Mouse (Mus musculus): ENCODE results near the gene Prdx5. TPM values are rescaled to one million over a fixed set of nuclear protein-coding genes. Genes with fewer than 3 reads are reported as not detected.

Prdx5 gene
- polyA plus RNA-seq, 1 experiment from 2014 or later = 186 TPM

GRCm38 (mm10) chr19:6934195-6934977 is 24.5 kb upstream of the Prdx5 start, which contains the start of gene Kcnk4:
Gene Kcnk4, minus strand, starts transcription at chr19:6934515.
- WGBS = 8% methylated on average over 22 of the region's 23 CpGs
- H3K4me3 ChIP-seq = peak within 1 kb of the TSS; percentile 39
- 0 out of 2 replicates have a peak, but pooled peaks have one; percentile 3 for ATAC-seq
- no peaks in the 10 kb centered on the region for H3K36me3 ChIP-seq (ENCODE audit: poor library complexity, severe bottlenecking)
- H3K27me3 ChIP-seq = peaks cover 71% of the 10 kb centered on the region
- H3K27ac ChIP-seq = no peak within 1 kb of the TSS
- peak within 1 kb of the TSS; percentile 61 for H3K9ac ChIP-seq
- H3K4me1 ChIP-seq = peaks cover 29% of the 10 kb centered on the region
- peak within 1 kb of the TSS; percentile 64 for H3K4me2 ChIP-seq
- no peaks in the 10 kb centered on the region for H3K9me3 ChIP-seq (replicated peaks)

- peak overlapping the region; percentile 61 for H3K9ac ChIP-seq
- H3K4me3 ChIP-seq = peak overlapping the region; percentile 39
- peaks cover 79% of the 10 kb centered on the region for H3K27me3 ChIP-seq
- peak; percentile 48 for ATAC-seq
- peaks cover 23% of the 10 kb centered on the region for H3K4me1 ChIP-seq
- peak overlapping the region; percentile 64 for H3K4me2 ChIP-seq
- no peaks in the 10 kb centered on the region for H3K36me3 ChIP-seq (ENCODE audit: poor library complexity, severe bottlenecking)
- WGBS = 3% methylated on average over 58 of the region's 58 CpGs
- no peaks in the 10 kb centered on the region for H3K9me3 ChIP-seq (replicated peaks)
- H3K27ac ChIP-seq = no peak overlapping the region
These were observed 23.7 kb upstream of the Prdx5 start for GRCm38 (mm10) chr19:6933436-6934194.

GRCm38 (mm10) chr19:6933102-6933435 is 23.2 kb upstream of the Prdx5 start:
- ATAC-seq = no peak
- Histone ChIP-seq H3K4me3 (no peak overlapping the region; the same call in 1 of the 2 replicates), H3K27ac (no peak overlapping the region), H3K4me1 (peaks cover 17% of the 10 kb centered on the region), H3K36me3 (ENCODE audit: poor library complexity, severe bottlenecking) (no peaks in the 10 kb centered on the region), H3K9me3 (replicated peaks) (no peaks in the 10 kb centered on the region), H3K4me2 (peak overlapping the region; percentile 64), H3K27me3 (peaks cover 83% of the 10 kb centered on the region), H3K9ac (peak overlapping the region; percentile 61; the same call in 1 of the 2 replicates)
- 18% methylated on average over 4 of the region's 4 CpGs for WGBS

- H3K9me3 ChIP-seq (replicated peaks) = no peaks in the 10 kb centered on the region
- peaks cover 91% of the 10 kb centered on the region for H3K27me3 ChIP-seq
- H3K9ac ChIP-seq = no peak overlapping the region
- H3K36me3 ChIP-seq (ENCODE audit: poor library complexity, severe bottlenecking) = no peaks in the 10 kb centered on the region
- no peak for ATAC-seq
- no peak overlapping the region for H3K27ac ChIP-seq
- no peak overlapping the region for H3K4me2 ChIP-seq
- H3K4me3 ChIP-seq = no peak overlapping the region
- peaks cover 15% of the 10 kb centered on the region for H3K4me1 ChIP-seq
- WGBS = 45% methylated on average over 1 of the region's 1 CpGs
These were observed 22.1 kb upstream of the Prdx5 start for GRCm38 (mm10) chr19:6932018-6932417.

GRCm38 (mm10) chr19:6931002-6931401 is 21.1 kb upstream of the Prdx5 start:
- H3K27ac ChIP-seq = no peak overlapping the region
- H3K9me3 ChIP-seq (replicated peaks) = no peaks in the 10 kb centered on the region
- no peak overlapping the region for H3K4me3 ChIP-seq
- H3K4me1 ChIP-seq = peaks cover 23% of the 10 kb centered on the region
- peaks cover 96% of the 10 kb centered on the region for H3K27me3 ChIP-seq
- no peak for ATAC-seq
- WGBS = 20% methylated on average over 1 of the region's 2 CpGs
- no peak overlapping the region for H3K9ac ChIP-seq
- no peaks in the 10 kb centered on the region for H3K36me3 ChIP-seq (ENCODE audit: poor library complexity, severe bottlenecking)
- no peak overlapping the region for H3K4me2 ChIP-seq

GRCm38 (mm10) chr19:6928080-6928479 is 18.2 kb upstream of the Prdx5 start:
- peaks cover 17% of the 10 kb centered on the region for H3K4me1 ChIP-seq
- H3K36me3 ChIP-seq (ENCODE audit: poor library complexity, severe bottlenecking) = no peaks in the 10 kb centered on the region
- WGBS = 8% methylated on average over 9 of the region's 9 CpGs
- H3K4me3 ChIP-seq = no peak overlapping the region
- H3K27me3 ChIP-seq = peaks cover 96% of the 10 kb centered on the region
- H3K9me3 ChIP-seq (replicated peaks) = no peaks in the 10 kb centered on the region
- ATAC-seq = no peak
- H3K27ac ChIP-seq = no peak overlapping the region
- H3K9ac ChIP-seq = no peak overlapping the region
- H3K4me2 ChIP-seq = no peak overlapping the region

- H3K4me3 ChIP-seq = peak overlapping the region; percentile 18
- H3K4me1 ChIP-seq = peaks cover 23% of the 10 kb centered on the region
- peak overlapping the region; percentile 46 for H3K4me2 ChIP-seq
- no peak overlapping the region for H3K9ac ChIP-seq
- no peak overlapping the region for H3K27ac ChIP-seq
- no peaks in the 10 kb centered on the region for H3K9me3 ChIP-seq (replicated peaks)
- H3K36me3 ChIP-seq (ENCODE audit: poor library complexity, severe bottlenecking) = no peaks in the 10 kb centered on the region
- 9% methylated on average over 26 of the region's 26 CpGs for WGBS
- H3K27me3 ChIP-seq = peaks cover 90% of the 10 kb centered on the region
- ATAC-seq = no peak
These were observed 16.8 kb upstream of the Prdx5 start for GRCm38 (mm10) chr19:6926559-6927255.

GRCm38 (mm10) chr19:6925611-6926329 is 15.9 kb upstream of the Prdx5 start:
- peaks cover 27% of the 10 kb centered on the region for H3K4me1 ChIP-seq
- peak overlapping the region; percentile 12; the same call in 1 of the 2 replicates for H3K4me3 ChIP-seq
- peaks cover 81% of the 10 kb centered on the region for H3K27me3 ChIP-seq
- H3K36me3 ChIP-seq (ENCODE audit: poor library complexity, severe bottlenecking) = no peaks in the 10 kb centered on the region
- no peak overlapping the region for H3K9ac ChIP-seq
- no peaks in the 10 kb centered on the region for H3K9me3 ChIP-seq (replicated peaks)
- no peak for ATAC-seq
- no peak overlapping the region; the same call in 1 of the 2 replicates for H3K4me2 ChIP-seq
- H3K27ac ChIP-seq = no peak overlapping the region
- 4% methylated on average over 40 of the region's 40 CpGs for WGBS

GRCm38 (mm10) chr19:6925307-6925573 is 15.3 kb upstream of the Prdx5 start, which contains the start of gene Catsperz:
Gene Catsperz, minus strand, starts transcription at chr19:6925380.
- H3K4me1 ChIP-seq = peaks cover 32% of the 10 kb centered on the region
- H3K36me3 ChIP-seq (ENCODE audit: poor library complexity, severe bottlenecking) = no peaks in the 10 kb centered on the region
- ATAC-seq = no peak
- peak within 1 kb of the TSS; percentile 12 for H3K4me3 ChIP-seq
- peaks cover 76% of the 10 kb centered on the region for H3K27me3 ChIP-seq
- H3K9me3 ChIP-seq (replicated peaks) = no peaks in the 10 kb centered on the region
- H3K9ac ChIP-seq = 0 out of 2 replicates have a peak within 1 kb of the TSS, but pooled peaks have one; percentile 12
- H3K27ac ChIP-seq = no peak within 1 kb of the TSS
- peak within 1 kb of the TSS; percentile 27 for H3K4me2 ChIP-seq
- WGBS = 4% methylated on average over 9 of the region's 9 CpGs

GRCm38 (mm10) chr19:6924461-6925306 is 14.8 kb upstream of the Prdx5 start:
- peaks cover 38% of the 10 kb centered on the region for H3K4me1 ChIP-seq
- ATAC-seq = no peak
- no peaks in the 10 kb centered on the region for H3K9me3 ChIP-seq (replicated peaks)
- H3K4me2 ChIP-seq = peak overlapping the region; percentile 27
- no peaks in the 10 kb centered on the region for H3K36me3 ChIP-seq (ENCODE audit: poor library complexity, severe bottlenecking)
- H3K4me3 ChIP-seq = peak overlapping the region; percentile 12
- 3% methylated on average over 39 of the region's 39 CpGs for WGBS
- H3K9ac ChIP-seq = 0 out of 2 replicates have a peak overlapping the region, but pooled peaks have one; percentile 12
- H3K27ac ChIP-seq = no peak overlapping the region
- peaks cover 72% of the 10 kb centered on the region for H3K27me3 ChIP-seq
